Mouse (Mus musculus): ENCODE data around the gene Slc37a2.
A peak's percentile ranks its signal among the peaks of the same experiment; 100 is the strongest.

Gene Slc37a2

DNA sequence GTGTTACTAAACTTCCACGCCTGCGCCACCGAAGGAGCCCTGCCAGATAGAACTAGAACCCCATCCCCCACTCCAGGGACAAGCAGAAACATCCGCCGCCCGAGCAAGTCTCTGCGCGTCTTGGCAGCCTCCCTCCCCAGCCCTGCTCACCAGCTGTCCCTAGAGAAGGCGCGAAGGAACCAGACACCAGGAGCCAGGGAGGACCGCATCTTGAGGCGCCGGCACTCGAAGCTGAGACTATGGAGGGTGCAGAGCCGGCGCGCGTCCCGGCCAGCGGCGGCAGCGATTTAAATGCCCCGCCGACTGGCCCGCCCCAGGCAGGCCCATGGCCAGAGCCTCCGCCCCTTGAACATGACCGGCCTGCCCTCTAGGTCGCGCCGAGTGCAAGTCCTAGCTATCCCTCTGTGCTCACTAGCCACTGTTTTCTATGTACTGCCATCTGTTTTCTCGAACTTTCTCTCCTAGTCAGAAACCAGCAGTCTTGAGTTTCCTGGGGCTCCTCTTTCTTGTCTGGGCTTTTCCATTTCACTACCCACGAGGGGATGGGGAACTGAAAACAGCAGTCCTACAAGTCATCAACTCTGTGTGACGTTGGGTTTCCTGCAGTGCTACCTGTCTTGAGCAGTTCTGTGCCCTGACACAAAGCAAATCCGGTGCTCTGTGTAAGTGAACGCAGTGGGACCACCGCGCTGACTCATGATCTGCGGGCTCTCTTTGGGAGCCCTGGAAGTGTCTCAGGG lies at the start of gene Slc37a2:
Gene Slc37a2, minus strand, starts transcription at position 590 of the 740 bp plus-strand sequence.
- peak; percentile 88 for DNase-seq (ENCODE audit: low read depth, low spot score)

GRCm38 (mm10) chr9:37301720-37302119 lies 46.2 kb upstream of the Slc37a2 start:
- no peak for DNase-seq (ENCODE audit: low read depth, low spot score)

- peak; percentile 41 for DNase-seq (ENCODE audit: low read depth, low spot score)
These were observed 45.0 kb upstream of the Slc37a2 start for GRCm38 (mm10) chr9:37300501-37300900.

GRCm38 (mm10) chr9:37295586-37295985 lies 40.0 kb upstream of the Slc37a2 start:
- no peak for DNase-seq (ENCODE audit: low read depth, low spot score)

- no peak for DNase-seq (ENCODE audit: low read depth, low spot score)
These were observed 11.1 kb upstream of the Slc37a2 start for GRCm38 (mm10) chr9:37266622-37267021.

DNA sequence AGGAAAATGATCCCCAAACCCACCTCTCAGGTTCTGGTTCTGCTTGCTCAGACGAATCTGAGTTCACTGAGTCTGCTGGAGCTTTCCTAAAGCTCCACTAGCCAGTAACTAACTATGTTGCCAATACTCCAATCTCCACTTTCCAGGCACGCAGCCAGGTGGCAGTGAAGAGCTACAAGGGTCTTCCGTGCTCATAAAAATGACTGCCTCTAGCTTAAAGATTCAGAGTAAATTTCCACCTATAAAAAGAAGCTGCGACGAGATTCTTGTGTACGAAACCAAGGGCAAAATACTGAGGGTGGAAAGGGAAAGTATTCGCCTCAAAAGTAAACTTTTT lies 319 bp upstream of the Slc37a2 start:
- DNase-seq (ENCODE audit: low read depth, low spot score), result peak; percentile 81

GRCm38 (mm10) chr9:37254531-37255110 lies 917 bp downstream of the Slc37a2 start:
- no peak for DNase-seq (ENCODE audit: low read depth, low spot score)

- no peak for DNase-seq (ENCODE audit: low read depth, low spot score)
These were observed 4.9 kb downstream of the Slc37a2 start for GRCm38 (mm10) chr9:37250631-37251030.

GRCm38 (mm10) chr9:37249976-37250375 lies 5.6 kb downstream of the Slc37a2 start:
- DNase-seq (ENCODE audit: low read depth, low spot score), result no peak

GRCm38 (mm10) chr9:37248381-37248906 lies 7.1 kb downstream of the Slc37a2 start:
- DNase-seq (ENCODE audit: low read depth, low spot score), result peak; percentile 66

- peak; percentile 63 for DNase-seq (ENCODE audit: low read depth, low spot score)
These were observed 8.1 kb downstream of the Slc37a2 start for GRCm38 (mm10) chr9:37247429-37247828.

GRCm38 (mm10) chr9:37245810-37246209 lies 9.7 kb downstream of the Slc37a2 start:
- DNase-seq (ENCODE audit: low read depth, low spot score), result no peak

DNA sequence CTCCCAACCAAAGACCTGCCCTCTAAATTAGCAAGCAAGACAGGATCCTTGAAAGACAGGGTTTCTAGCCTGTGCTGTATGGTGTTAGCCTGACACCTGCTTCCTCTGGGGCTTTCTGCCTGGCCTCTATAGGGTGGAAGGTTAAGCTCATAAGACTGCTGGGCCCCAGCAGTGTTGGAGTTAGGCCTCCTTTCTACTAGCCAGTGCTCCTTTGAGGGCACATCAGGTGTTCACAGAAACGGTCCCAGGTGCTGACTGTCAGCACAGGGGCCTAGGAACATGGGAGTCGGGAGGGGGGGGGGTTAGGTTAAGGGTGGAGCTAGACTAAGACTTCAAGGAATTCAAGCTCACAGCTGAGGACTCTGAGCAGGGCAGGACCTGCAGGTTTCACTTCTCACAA lies 10.1 kb downstream of the Slc37a2 start:
- no peak for DNase-seq (ENCODE audit: low read depth, low spot score)

GRCm38 (mm10) chr9:37244600-37244999 lies 10.9 kb downstream of the Slc37a2 start:
- no peak for DNase-seq (ENCODE audit: low read depth, low spot score)

- DNase-seq (ENCODE audit: low read depth, low spot score), result no peak
These were observed 12.8 kb downstream of the Slc37a2 start for GRCm38 (mm10) chr9:37242764-37243163.

- DNase-seq (ENCODE audit: low read depth, low spot score), result peak; percentile 58
These were observed 19.4 kb downstream of the Slc37a2 start for GRCm38 (mm10) chr9:37235951-37236737.

GRCm38 (mm10) chr9:37232201-37233195 lies 23.0 kb downstream of the Slc37a2 start:
- peak; percentile 50 for DNase-seq (ENCODE audit: low read depth, low spot score)

DNA sequence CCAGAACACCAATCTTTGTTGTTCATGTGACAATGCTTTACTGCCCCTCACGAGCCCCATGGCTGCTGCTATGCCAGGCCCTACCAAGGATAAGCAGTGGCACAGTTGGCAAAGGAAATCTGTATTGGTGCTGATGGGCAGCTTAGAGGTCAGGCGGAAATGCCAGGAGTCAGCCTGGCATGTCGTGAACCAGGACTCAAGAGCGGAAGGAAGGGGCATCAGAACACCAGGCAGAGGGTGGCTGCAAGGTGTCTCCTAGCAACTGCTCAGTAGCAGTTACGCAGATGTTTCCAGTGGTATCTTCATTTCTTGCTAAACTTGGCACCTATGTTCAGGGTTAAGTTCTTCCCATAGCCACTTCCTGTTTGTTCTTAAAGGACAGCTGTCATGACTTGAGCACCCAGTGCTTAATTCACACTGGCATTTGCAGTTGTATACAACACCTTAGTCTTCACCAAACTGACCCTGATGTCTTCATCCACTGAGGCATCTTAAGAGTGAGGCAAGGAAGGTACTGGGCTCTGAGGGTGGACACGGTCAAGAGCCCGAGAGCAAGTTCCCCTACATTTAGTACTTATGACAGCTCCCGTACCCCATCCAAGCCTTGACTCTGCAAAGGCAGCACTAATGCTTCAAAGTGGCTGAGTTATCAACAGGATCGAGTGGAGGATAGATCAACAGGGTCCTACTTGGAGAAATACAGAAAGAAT lies 24.9 kb downstream of the Slc37a2 start:
- DNase-seq (ENCODE audit: low read depth, low spot score), result no peak

GRCm38 (mm10) chr9:37229880-37230325 lies 25.6 kb downstream of the Slc37a2 start:
- peak; percentile 90 for DNase-seq (ENCODE audit: low read depth, low spot score)

DNA sequence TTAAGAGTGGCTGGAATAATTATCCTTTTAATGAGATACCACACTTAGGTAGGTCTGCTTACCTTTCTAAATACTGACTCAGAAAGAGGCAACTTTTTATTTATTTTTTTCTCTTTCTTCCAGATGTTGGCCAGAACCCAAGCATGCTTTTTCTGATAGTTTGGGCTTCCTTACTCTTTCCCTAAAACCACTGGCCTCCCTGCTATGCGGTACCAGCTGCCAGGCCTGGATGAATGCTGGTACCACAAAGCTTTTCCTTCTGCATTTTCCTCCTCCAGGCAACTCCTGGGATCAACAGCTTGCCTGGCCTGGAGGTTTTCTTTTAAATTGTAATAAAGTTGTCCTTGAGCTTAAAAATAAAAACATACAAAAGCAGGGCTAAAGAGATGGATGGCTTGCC lies 30.0 kb downstream of the Slc37a2 start:
- no peak for DNase-seq (ENCODE audit: low read depth, low spot score)

Measured in brain, adult 2 months (tissue).